Mouse (Mus musculus) limb, embryonic 11.5 days (tissue): Measurements from ENCODE around the gene Spint1. TPM values are rescaled to one million over a fixed set of nuclear protein-coding genes. Genes with fewer than 3 reads are reported as not detected.

Experiments
- ATAC-seq: fragments of 200-750 bp; cut with Nextera tagmentation; 2 replicates; pipeline ENCODE4 v1.8.0; 2017; ENCODE audit warnings: low read depth; ENCODE audit not compliant: insufficient number of reproducible peaks, low FRiP score, low TSS enrichment
- DNase-seq: peaks from one replicate; pipeline ENCODE4 v3.0.0-alpha.2; 2015; ENCODE audit warnings: low spot score
- H3K27ac ChIP-seq: fragments of 300-500 bp; sonication (generic); replicated peaks from 2 replicates; pipeline ENCODE4 v1.5.1; 2014; ENCODE audit warnings: low read depth, mild to moderate bottlenecking, low read length
- H3K27me3 ChIP-seq: fragments of 300-500 bp; sonication (generic); 2 replicates; pipeline ENCODE4 v1.6.1; 2014; ENCODE audit warnings: mild to moderate bottlenecking, low read length, mixed read lengths; ENCODE audit not compliant: control insufficient read depth, insufficient read depth
- H3K36me3 ChIP-seq: fragments of 300-500 bp; sonication (generic); 2 replicates; pipeline ENCODE4 v1.6.1; 2014; ENCODE audit warnings: mild to moderate bottlenecking, low read length, moderate library complexity, mixed read lengths; ENCODE audit not compliant: control insufficient read depth, insufficient read depth
- H3K4me1 ChIP-seq: fragments of 300-500 bp; sonication (generic); 2 replicates; pipeline ENCODE4 v1.6.1; 2014; ENCODE audit warnings: low read length, mixed read lengths; ENCODE audit not compliant: control insufficient read depth, insufficient read depth
- H3K4me2 ChIP-seq: fragments of 300-500 bp; sonication (generic); 2 replicates; pipeline ENCODE4 v1.6.1; 2014; ENCODE audit warnings: low read depth, mild to moderate bottlenecking, moderate library complexity; ENCODE audit not compliant: severe bottlenecking
- H3K4me3 ChIP-seq: fragments of 300-500 bp; sonication (generic); 2 replicates; pipeline ENCODE4 v1.5.1; 2014; ENCODE audit warnings: low read depth, low read length
- H3K9ac ChIP-seq: fragments of 300-500 bp; sonication (generic); 2 replicates; pipeline ENCODE4 v1.6.1; 2014; ENCODE audit warnings: mild to moderate bottlenecking, low read length
- H3K9me3 ChIP-seq: fragments of 300-500 bp; sonication (generic); 2 replicates; pipeline ENCODE4 v1.6.1; 2016; ENCODE audit warnings: low read length; ENCODE audit not compliant: control insufficient read depth
- WGBS: fragments of 180-500 bp; shearing (Covaris S2); extraction: QIAGEN DNeasy Blood & Tissue Kit; methylation state at CpG from one replicate; pipeline ENCODE4 v1.1.7; 2014; 5-methylcytosine and 5-hydroxymethylcytosine counted together
- polyA plus RNA-seq: library from polyadenylated mRNA; unstranded; fragments of >200 nt; fragmentation: Nextera tagmentation; extraction: Ambion mirVana; gene quantifications from 2 replicates; pipeline ENCODE4 v1.2.1, GENCODE M21; 2014

Spint1 gene
- polyA plus RNA-seq, 1 experiment from 2014 or later, result 8.0 TPM

DNA sequence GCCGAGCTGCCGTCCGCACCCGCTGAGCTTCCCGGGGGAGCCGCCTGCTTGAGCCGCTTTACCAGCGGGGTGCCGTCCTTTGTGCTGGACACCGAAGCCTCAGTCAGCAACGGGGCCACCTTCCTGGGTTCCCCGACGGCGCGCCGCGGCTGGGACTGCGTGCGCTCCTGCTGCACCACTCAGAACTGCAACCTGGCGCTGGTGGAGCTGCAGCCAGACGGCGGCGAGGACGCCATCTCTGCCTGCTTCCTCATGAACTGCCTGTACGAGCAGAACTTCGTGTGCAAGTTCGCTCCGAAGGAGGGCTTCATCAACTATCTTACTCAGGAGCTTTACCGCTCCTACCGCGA, 684 bp downstream of the Spint1 start:
- Histone ChIP-seq H3K9me3 (no peaks in the 10 kb centered on the region), H3K9ac (peak overlapping the region; percentile 32), H3K4me3 (peak overlapping the region; percentile 46), H3K27ac (no peak overlapping the region), H3K36me3 (no peaks in the 10 kb centered on the region), H3K27me3 (peaks cover 44% of the 10 kb centered on the region), H3K4me1 (peaks cover 11% of the 10 kb centered on the region), H3K4me2 (peak overlapping the region; percentile 87)
- WGBS, result 1% methylated on average over 31 of the region's 31 CpGs
- DNase-seq (peak; percentile 54), ATAC-seq (no peak)

DNA sequence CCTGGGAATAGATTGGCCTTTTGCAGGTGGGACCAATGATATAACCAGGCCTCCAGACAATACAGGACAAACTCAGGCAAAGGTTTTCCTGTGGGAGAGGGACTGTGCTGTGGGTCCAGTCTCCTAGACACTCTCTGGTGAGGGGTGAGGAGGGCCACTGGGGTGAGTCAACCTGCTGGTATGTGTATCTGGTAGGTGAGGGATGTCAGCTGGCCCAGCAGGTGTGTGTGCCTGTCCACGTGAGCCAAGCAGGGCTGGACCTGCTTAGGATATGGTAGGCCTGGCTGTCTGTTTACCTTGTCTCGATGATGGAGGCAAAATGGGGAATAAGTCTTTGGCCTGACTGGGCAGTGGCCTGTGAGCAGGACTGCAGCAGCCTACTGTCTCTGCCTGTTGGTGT, 1.5 kb downstream of the Spint1 start:
- Histone ChIP-seq H3K9ac (no peak overlapping the region), H3K27ac (no peak overlapping the region), H3K4me3 (no peak overlapping the region), H3K36me3 (no peaks in the 10 kb centered on the region), H3K4me1 (peaks cover 11% of the 10 kb centered on the region), H3K27me3 (peaks cover 44% of the 10 kb centered on the region), H3K9me3 (no peaks in the 10 kb centered on the region), H3K4me2 (no peak overlapping the region)
- ATAC-seq (no peak), DNase-seq (no peak)
- WGBS, result 72% methylated on average over 2 of the region's 2 CpGs

GRCm38 (mm10) chr2:119240075-119240818, 3.1 kb downstream of the Spint1 start:
- Histone ChIP-seq H3K36me3 (no peaks in the 10 kb centered on the region), H3K27me3 (peaks cover 44% of the 10 kb centered on the region), H3K27ac (no peak overlapping the region), H3K4me2 (no peak overlapping the region), H3K4me3 (no peak overlapping the region), H3K9me3 (no peaks in the 10 kb centered on the region), H3K9ac (no peak overlapping the region), H3K4me1 (peaks cover 11% of the 10 kb centered on the region)
- ATAC-seq, result no peak
- 51% methylated on average over 4 of the region's 4 CpGs for WGBS
- no peak for DNase-seq

- H3K27ac ChIP-seq, result no peak overlapping the region
- no peaks in the 10 kb centered on the region for H3K9me3 ChIP-seq
- H3K36me3 ChIP-seq, result no peaks in the 10 kb centered on the region
- H3K4me3 ChIP-seq, result no peak overlapping the region
- H3K9ac ChIP-seq, result no peak overlapping the region
- peaks cover 41% of the 10 kb centered on the region for H3K27me3 ChIP-seq
- ATAC-seq (no peak), DNase-seq (no peak)
- 89% methylated on average over 4 of the region's 4 CpGs for WGBS
- H3K4me2 ChIP-seq, result no peak overlapping the region
- H3K4me1 ChIP-seq, result peaks cover 11% of the 10 kb centered on the region
Observed at GRCm38 (mm10) chr2:119240819-119241186, 3.6 kb downstream of the Spint1 start.

DNA sequence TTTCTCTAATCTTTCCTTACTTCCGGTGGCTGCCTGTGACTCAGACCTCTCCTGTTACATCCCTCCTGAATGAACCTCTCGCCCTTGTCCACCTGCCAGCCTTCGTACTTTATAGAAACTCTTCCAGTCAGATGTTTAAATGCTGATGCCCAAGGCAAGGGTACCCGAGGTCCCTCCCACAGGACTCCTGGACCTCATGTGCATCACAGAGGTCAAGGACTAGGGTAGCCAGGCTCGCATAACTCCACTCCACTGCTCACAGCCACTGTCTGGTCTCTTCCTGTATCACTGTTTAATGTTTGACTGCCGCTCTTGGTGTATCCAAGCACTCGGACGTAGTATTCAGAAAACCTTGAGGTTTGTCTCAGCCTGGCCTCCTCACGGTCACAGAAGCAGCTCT, 5.4 kb downstream of the Spint1 start:
- no peaks in the 10 kb centered on the region for H3K9me3 ChIP-seq
- no peak for ATAC-seq
- DNase-seq, result no peak
- no peaks in the 10 kb centered on the region for H3K36me3 ChIP-seq
- H3K4me3 ChIP-seq, result no peak overlapping the region
- no peak overlapping the region for H3K4me2 ChIP-seq
- H3K27ac ChIP-seq, result no peak overlapping the region
- H3K27me3 ChIP-seq, result peaks cover 24% of the 10 kb centered on the region
- no peak overlapping the region for H3K9ac ChIP-seq
- peaks cover 6% of the 10 kb centered on the region; the same call in 1 of the 2 replicates for H3K4me1 ChIP-seq
- WGBS, result 87% methylated on average over 9 of the region's 9 CpGs

DNA sequence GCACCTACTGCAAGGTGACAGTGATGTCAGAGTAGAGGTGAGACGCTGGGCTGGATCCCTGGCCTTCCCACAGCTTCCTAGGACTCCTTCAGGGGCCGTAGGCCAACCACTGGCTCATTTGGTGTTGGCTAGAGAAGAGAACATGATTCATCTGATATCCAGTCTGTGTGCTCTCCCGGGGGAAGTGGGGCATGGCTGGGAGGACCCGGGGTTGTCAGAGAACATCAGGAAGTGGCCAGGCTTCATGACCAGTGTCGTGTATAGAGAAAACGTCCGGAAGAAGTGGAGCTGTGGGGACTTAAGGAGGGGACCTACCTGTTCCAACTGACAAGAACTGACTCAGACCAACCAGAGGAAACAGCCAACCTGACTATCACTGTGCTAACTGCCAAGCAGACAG, 8.1 kb downstream of the Spint1 start:
- Histone ChIP-seq H3K4me1 (0 out of 2 replicates have a peak, but pooled peaks cover 2% of the 10 kb centered on the region), H3K4me2 (no peak overlapping the region), H3K9me3 (no peaks in the 10 kb centered on the region), H3K9ac (no peak overlapping the region), H3K27me3 (no peaks in the 10 kb centered on the region), H3K27ac (no peak overlapping the region), H3K36me3 (no peaks in the 10 kb centered on the region), H3K4me3 (no peak overlapping the region)
- ATAC-seq, result no peak
- DNase-seq, result no peak
- WGBS, result 93% methylated on average over 7 of the region's 7 CpGs

DNA sequence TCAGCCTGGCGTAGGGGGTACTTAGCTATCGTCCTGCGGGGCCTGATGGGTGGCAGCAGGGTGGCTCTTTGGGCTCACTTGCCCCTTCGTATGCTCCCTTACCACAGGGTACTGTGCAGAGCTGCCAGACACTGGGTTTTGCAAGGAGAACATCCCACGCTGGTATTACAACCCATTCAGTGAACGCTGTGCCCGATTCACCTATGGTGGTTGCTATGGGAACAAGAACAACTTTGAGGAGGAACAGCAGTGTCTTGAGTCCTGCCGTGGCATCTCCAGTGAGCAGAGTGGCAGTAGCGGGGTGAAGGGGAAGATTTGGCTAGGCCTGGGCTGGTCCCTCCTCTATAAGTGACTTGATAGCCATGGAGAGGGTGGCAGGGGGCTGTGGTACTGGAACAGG, 10.7 kb downstream of the Spint1 start:
- Histone ChIP-seq H3K4me1 (0 out of 2 replicates have a peak, but pooled peaks cover 2% of the 10 kb centered on the region), H3K27me3 (no peaks in the 10 kb centered on the region), H3K4me3 (no peak overlapping the region), H3K9me3 (no peaks in the 10 kb centered on the region), H3K4me2 (no peak overlapping the region), H3K27ac (no peak overlapping the region), H3K9ac (no peak overlapping the region), H3K36me3 (no peaks in the 10 kb centered on the region)
- DNase-seq, result no peak
- ATAC-seq, result no peak
- 90% methylated on average over 9 of the region's 9 CpGs for WGBS

DNA sequence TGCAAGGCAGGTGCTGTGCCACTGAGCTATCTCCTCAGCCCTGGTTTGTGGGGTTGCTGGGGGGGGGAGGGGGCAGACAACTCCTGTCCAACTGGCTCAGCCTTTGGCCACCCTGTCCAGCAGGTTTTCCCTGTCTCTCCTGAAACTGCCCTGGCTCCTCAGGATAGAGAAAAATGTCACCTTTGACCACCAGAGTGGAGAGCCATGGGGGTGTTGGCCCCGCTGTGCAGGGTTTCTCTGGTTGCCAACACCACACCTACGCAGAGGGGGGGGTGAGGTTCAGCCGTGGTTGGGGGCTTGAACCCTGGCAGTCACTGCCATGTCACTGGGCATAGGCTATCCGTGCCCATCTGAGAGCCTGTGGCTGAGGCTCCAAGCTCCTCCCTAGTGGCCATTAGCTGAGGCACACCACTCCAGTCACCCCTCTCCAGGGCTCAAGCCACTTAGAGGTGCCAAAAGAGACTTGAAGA, 12.5 kb downstream of the Spint1 start:
- ATAC-seq (no peak), DNase-seq (no peak)
- Histone ChIP-seq H3K9ac (no peak overlapping the region), H3K4me2 (no peak overlapping the region), H3K27ac (no peak overlapping the region), H3K4me1 (0 out of 2 replicates have a peak, but pooled peaks cover 2% of the 10 kb centered on the region), H3K9me3 (no peaks in the 10 kb centered on the region), H3K27me3 (0 out of 2 replicates have a peak, but pooled peaks cover 3% of the 10 kb centered on the region), H3K4me3 (no peak overlapping the region), H3K36me3 (no peaks in the 10 kb centered on the region)
- WGBS, result 79% methylated on average over 4 of the region's 4 CpGs
